Mouse (Mus musculus) mammary gland, adult 2 months (tissue): ENCODE results near the gene Actr2. TPM values are rescaled to one million over a fixed set of nuclear protein-coding genes. Genes with fewer than 3 reads are reported as not detected.

Source experiments
- polyA plus RNA-seq: library from polyadenylated mRNA; depleted of rRNA; stranded (reverse); fragments of >200 nt; gene quantifications from 2 replicates; pipeline ENCODE4 v1.2.3, GENCODE M21; 2012; ENCODE audit warnings: low replicate concordance; rRNA removed

The Actr2 gene
- polyA plus RNA-seq: 17.0 and 28.8 TPM in 2 replicates

GRCm38 (mm10) chr11:20112741-20113480, at the start of gene Actr2:
Actr2 (minus strand) TSS chr11:20112913.

Other genes starting within 250 kb of the Actr2 start
- gene Spred2, start 188.5 kb downstream of the Actr2 start, polyA plus RNA-seq: 14.5 and 22.4 TPM in 2 replicates
- 40.1 and 74.6 TPM in 2 replicates for gene Rab1a, start 88.5 kb upstream of the Actr2 start, polyA plus RNA-seq
- 20.7 and 23.4 TPM in 2 replicates for gene Cep68, start 136.5 kb upstream of the Actr2 start, polyA plus RNA-seq
- gene Slc1a4, start 219.8 kb upstream of the Actr2 start, polyA plus RNA-seq: 2.0 and 2.6 TPM in 2 replicates